Mouse (Mus musculus) limb, embryonic 13.5 days (tissue): ENCODE results near the gene Npcd. TPM values are rescaled to one million over a fixed set of nuclear protein-coding genes. Genes with fewer than 3 reads are reported as not detected.
"Not testable (repeated sequence)": the region's sequence is repeated elsewhere in the genome, so short reads cannot be mapped to it uniquely, and the experiment has no call there.

Source experiments
- ATAC-seq: fragments of 200-750 bp; cut with Nextera tagmentation; 2 replicates; pipeline ENCODE4 v1.8.0; 2017; ENCODE audit warnings: low read depth, moderate number of reproducible peaks, moderate TSS enrichment; ENCODE audit not compliant: low FRiP score
- H3K27ac ChIP-seq: fragments of 300-500 bp; sonication (generic); 2 replicates; pipeline ENCODE4 v1.5.1; 2015; ENCODE audit warnings: inconsistent platforms, mild to moderate bottlenecking, moderate library complexity
- H3K27me3 ChIP-seq: fragments of 300-500 bp; sonication (generic); 2 replicates; pipeline ENCODE4 v1.6.1; 2015; ENCODE audit warnings: mild to moderate bottlenecking, inconsistent platforms
- H3K36me3 ChIP-seq: fragments of 300-500 bp; sonication (generic); 2 replicates; pipeline ENCODE4 v1.6.1; 2015; ENCODE audit warnings: inconsistent platforms, mild to moderate bottlenecking, moderate library complexity
- H3K4me1 ChIP-seq: fragments of 300-500 bp; sonication (generic); 2 replicates; pipeline ENCODE4 v1.6.1; 2015; ENCODE audit warnings: inconsistent platforms
- H3K4me2 ChIP-seq: fragments of 300-500 bp; sonication (generic); replicated peaks from 2 replicates; pipeline ENCODE4 v1.6.1; 2015; ENCODE audit warnings: inconsistent platforms, mild to moderate bottlenecking, moderate library complexity
- H3K4me3 ChIP-seq: fragments of 300-500 bp; sonication (generic); 2 replicates; pipeline ENCODE4 v1.5.1; 2015; ENCODE audit warnings: moderate library complexity, mild to moderate bottlenecking, inconsistent platforms
- H3K9ac ChIP-seq: fragments of 300-500 bp; sonication (generic); 2 replicates; pipeline ENCODE4 v1.6.1; 2015; ENCODE audit warnings: mild to moderate bottlenecking, inconsistent platforms
- H3K9me3 ChIP-seq: fragments of 300-500 bp; sonication (generic); 2 replicates; pipeline ENCODE4 v1.6.1; 2016; ENCODE audit warnings: inconsistent platforms
- WGBS: fragments of 180-500 bp; shearing (Covaris S2); methylation state at CpG from one replicate; pipeline ENCODE4 v1.1.7; 2015; 5-methylcytosine and 5-hydroxymethylcytosine counted together
- polyA plus RNA-seq: library from polyadenylated mRNA; unstranded; fragments of >200 nt; fragmentation: Nextera tagmentation; extraction: Ambion mirVana; gene quantifications from 2 replicates; pipeline ENCODE4 v1.2.1, GENCODE M21; 2015

The Npcd gene
- polyA plus RNA-seq, 1 experiment from 2014 or later, result 0.46 TPM

GRCm38 (mm10) chr15:79827778-79828210, 6.2 kb downstream of the Npcd start:
- no peak overlapping the region for H3K4me2 ChIP-seq
- peaks cover 66% of the 10 kb centered on the region for H3K36me3 ChIP-seq
- 0 out of 2 replicates have a peak, but pooled peaks have one; percentile 5 for ATAC-seq
- 0 out of 2 replicates have a peak overlapping the region, but pooled peaks have one; percentile 53 for H3K9ac ChIP-seq
- no peaks in the 10 kb centered on the region for H3K27me3 ChIP-seq
- peaks cover 76% of the 10 kb centered on the region for H3K4me1 ChIP-seq
- 91% methylated on average over 11 of the region's 11 CpGs for WGBS
- H3K4me3 ChIP-seq, result no peak overlapping the region
- H3K9me3 ChIP-seq, result no peaks in the 10 kb centered on the region
- H3K27ac ChIP-seq, result no peak overlapping the region

- H3K27ac ChIP-seq, result no peak overlapping the region
- peaks cover 71% of the 10 kb centered on the region for H3K36me3 ChIP-seq
- H3K9ac ChIP-seq, result peak overlapping the region; percentile 36
- no peak overlapping the region for H3K4me3 ChIP-seq
- WGBS, result 88% methylated on average over 14 of the region's 14 CpGs
- H3K4me1 ChIP-seq, result peaks cover 76% of the 10 kb centered on the region
- H3K4me2 ChIP-seq, result no peak overlapping the region
- 0 out of 2 replicates have a peak, but pooled peaks have one; percentile 6 for ATAC-seq
- no peaks in the 10 kb centered on the region for H3K27me3 ChIP-seq
- no peaks in the 10 kb centered on the region for H3K9me3 ChIP-seq
Observed at GRCm38 (mm10) chr15:79827061-79827777, 6.8 kb downstream of the Npcd start.

GRCm38 (mm10) chr15:79826221-79826935, 7.7 kb downstream of the Npcd start:
- H3K27ac ChIP-seq, result no peak overlapping the region
- no peak overlapping the region for H3K4me2 ChIP-seq
- peak overlapping the region; percentile 36; the same call in 1 of the 2 replicates for H3K9ac ChIP-seq
- H3K9me3 ChIP-seq, result no peaks in the 10 kb centered on the region
- no peak for ATAC-seq
- WGBS, result 82% methylated on average over 9 of the region's 9 CpGs
- no peaks in the 10 kb centered on the region for H3K27me3 ChIP-seq
- peaks cover 70% of the 10 kb centered on the region for H3K36me3 ChIP-seq
- H3K4me3 ChIP-seq, result no peak overlapping the region
- peaks cover 67% of the 10 kb centered on the region for H3K4me1 ChIP-seq

- Histone ChIP-seq H3K9me3 (no peaks in the 10 kb centered on the region), H3K4me3 (no peak overlapping the region), H3K9ac (no peak overlapping the region; the same call in 1 of the 2 replicates), H3K27me3 (no peaks in the 10 kb centered on the region), H3K4me2 (no peak overlapping the region), H3K27ac (no peak overlapping the region), H3K36me3 (peaks cover 68% of the 10 kb centered on the region), H3K4me1 (peaks cover 61% of the 10 kb centered on the region)
- 65% methylated on average over 14 of the region's 14 CpGs for WGBS
- ATAC-seq, result no peak
Observed at GRCm38 (mm10) chr15:79825146-79825825, 8.8 kb downstream of the Npcd start.

- H3K9ac ChIP-seq, result no peak overlapping the region
- ATAC-seq, result no peak
- H3K9me3 ChIP-seq, result 0 out of 2 replicates have a peak, but pooled peaks cover under 1% of the 10 kb centered on the region
- H3K4me2 ChIP-seq, result no peak overlapping the region
- H3K4me3 ChIP-seq, result no peak overlapping the region
- no peaks in the 10 kb centered on the region for H3K27me3 ChIP-seq
- H3K36me3 ChIP-seq, result peaks cover 53% of the 10 kb centered on the region
- H3K4me1 ChIP-seq, result peaks cover 48% of the 10 kb centered on the region
- H3K27ac ChIP-seq, result no peak overlapping the region
- 66% methylated on average over 19 of the region's 19 CpGs for WGBS
Observed at GRCm38 (mm10) chr15:79823588-79824280, 10.3 kb downstream of the Npcd start.

GRCm38 (mm10) chr15:79822265-79823199, 11.5 kb downstream of the Npcd start:
- peaks cover 36% of the 10 kb centered on the region for H3K4me1 ChIP-seq
- WGBS, result 58% methylated on average over 13 of the region's 13 CpGs
- peaks cover 5% of the 10 kb centered on the region; the same call in 1 of the 2 replicates for H3K9me3 ChIP-seq
- H3K36me3 ChIP-seq, result peaks cover 41% of the 10 kb centered on the region
- no peak for ATAC-seq
- H3K27me3 ChIP-seq, result no peaks in the 10 kb centered on the region
- no peak overlapping the region; the same call in 1 of the 2 replicates for H3K27ac ChIP-seq
- H3K4me3 ChIP-seq, result no peak overlapping the region
- H3K4me2 ChIP-seq, result no peak overlapping the region
- H3K9ac ChIP-seq, result no peak overlapping the region

- WGBS, result 87% methylated on average over 4 of the region's 4 CpGs
- peaks cover 15% of the 10 kb centered on the region for H3K36me3 ChIP-seq
- no peak overlapping the region for H3K27ac ChIP-seq
- no peak for ATAC-seq
- H3K9me3 ChIP-seq, result peaks cover 5% of the 10 kb centered on the region; the same call in 1 of the 2 replicates
- H3K9ac ChIP-seq, result no peak overlapping the region
- H3K4me1 ChIP-seq, result 0 out of 2 replicates have a peak, but pooled peaks cover 9% of the 10 kb centered on the region
- no peaks in the 10 kb centered on the region for H3K27me3 ChIP-seq
- no peak overlapping the region for H3K4me3 ChIP-seq
- no peak overlapping the region for H3K4me2 ChIP-seq
Observed at GRCm38 (mm10) chr15:79818325-79818724, 15.7 kb downstream of the Npcd start.

- 45% methylated on average over 8 of the region's 8 CpGs for WGBS
- H3K27me3 ChIP-seq, result peaks cover 27% of the 10 kb centered on the region
Observed at GRCm38 (mm10) chr15:79813666-79814258, 20.3 kb downstream of the Npcd start.

GRCm38 (mm10) chr15:79812840-79813239, 21.2 kb downstream of the Npcd start:
- peaks cover 31% of the 10 kb centered on the region for H3K27me3 ChIP-seq
- not testable (repeated sequence) for H3K36me3 ChIP-seq, H3K4me1 ChIP-seq, ATAC-seq, H3K4me2 ChIP-seq, H3K4me3 ChIP-seq, H3K9me3 ChIP-seq, H3K9ac ChIP-seq, H3K27ac ChIP-seq
- WGBS, result 59% methylated on average over 2 of the region's 2 CpGs

More at GRCm38 (mm10) chr15:79813666-79814258, 20.3 kb downstream of the Npcd start:
- Histone ChIP-seq H3K4me1 (no peaks in the 10 kb centered on the region), H3K27ac (no peak overlapping the region), H3K4me2 (no peak overlapping the region), H3K4me3 (no peak overlapping the region), H3K9me3 (peaks cover 5% of the 10 kb centered on the region; the same call in 1 of the 2 replicates), H3K9ac (no peak overlapping the region), H3K36me3 (no peaks in the 10 kb centered on the region)
- ATAC-seq, result no peak

- Histone ChIP-seq H3K27ac (no peak overlapping the region), H3K36me3 (no peaks in the 10 kb centered on the region), H3K9me3 (no peaks in the 10 kb centered on the region; the same call in 1 of the 2 replicates), H3K4me3 (no peak overlapping the region), H3K4me2 (no peak overlapping the region), H3K27me3 (peaks cover 49% of the 10 kb centered on the region), H3K4me1 (no peaks in the 10 kb centered on the region), H3K9ac (no peak overlapping the region)
- WGBS, result 72% methylated on average over 4 of the region's 4 CpGs
- no peak for ATAC-seq
Observed at GRCm38 (mm10) chr15:79810997-79811396, 23.0 kb downstream of the Npcd start.
